Mouse (Mus musculus): Measurements from ENCODE around the gene Olfr492. TPM values are rescaled to one million over a fixed set of nuclear protein-coding genes. Genes with fewer than 3 reads are reported as not detected.

Olfr492 gene
- not detected in 2 replicates for polyA plus RNA-seq (2015; fragmentation: Nextera tagmentation; extraction: Ambion mirVana)

- H3K27me3 ChIP-seq (replicated peaks; ENCODE audit: control insufficient read depth, insufficient read depth, low read length): no peaks in the 10 kb centered on the region
- no peaks in the 10 kb centered on the region for H3K9me3 ChIP-seq (ENCODE audit: control insufficient read depth)
- no peak within 1 kb of the TSS for H3K27ac ChIP-seq (ENCODE audit: low read depth, low read length)
- no peak for TF ChIP-seq CTCF (IDR thresholded peaks at IDR 0.05; ENCODE audit: low read depth)
- no peak within 1 kb of the TSS for H3K9ac ChIP-seq (ENCODE audit: low read depth, low read length)
- WGBS: 76% methylated on average over 2 of the region's 2 CpGs
- no peaks in the 10 kb centered on the region for H3K4me1 ChIP-seq (replicated peaks; ENCODE audit: control insufficient read depth, insufficient read depth, low read length)
- no peaks in the 10 kb centered on the region for H3K36me3 ChIP-seq (ENCODE audit: control insufficient read depth, insufficient read depth)
- H3K4me3 ChIP-seq (ENCODE audit: low read depth, low read length): no peak within 1 kb of the TSS
- H3K4me2 ChIP-seq (replicated peaks; ENCODE audit: low read depth): no peak within 1 kb of the TSS
- ATAC-seq: no peak
Observed at GRCm38 (mm10) chr7:108323574-108323973, at the start of gene Olfr492. Gene Olfr492 (minus strand): TSS chr7:108323674.

DNA sequence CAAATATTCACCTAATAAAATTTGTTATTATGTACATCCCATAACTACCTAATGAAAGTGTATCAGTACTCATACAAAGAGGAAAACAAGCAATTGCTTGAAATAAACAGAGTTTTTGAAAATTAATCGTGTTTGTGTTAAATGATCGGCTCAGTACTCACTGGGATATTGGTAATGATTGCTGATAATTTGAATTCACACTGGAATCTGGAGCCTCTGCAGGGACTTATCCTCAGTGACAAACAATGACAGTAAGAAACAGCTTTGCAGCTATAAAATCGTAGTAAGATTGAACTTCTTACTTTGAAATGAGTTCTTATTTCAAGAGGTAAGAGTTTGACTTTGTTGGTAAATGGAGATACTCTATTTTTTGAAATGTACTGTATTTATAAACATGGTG, 41.6 kb upstream of the Olfr492 start, which contains the start of gene Olfr494:
Gene Olfr494 (plus strand): TSS at position 301 of the 400 bp plus-strand sequence.
- Histone ChIP-seq H3K27me3 (replicated peaks; ENCODE audit: control insufficient read depth, insufficient read depth, low read length) (no peaks in the 10 kb centered on the region), H3K4me1 (replicated peaks; ENCODE audit: control insufficient read depth, insufficient read depth, low read length) (no peaks in the 10 kb centered on the region), H3K4me2 (replicated peaks; ENCODE audit: low read depth) (no peak within 1 kb of the TSS), H3K9ac (ENCODE audit: low read depth, low read length) (no peak within 1 kb of the TSS), H3K36me3 (ENCODE audit: control insufficient read depth, insufficient read depth) (no peaks in the 10 kb centered on the region), H3K27ac (ENCODE audit: low read depth, low read length) (no peak within 1 kb of the TSS), H3K9me3 (ENCODE audit: control insufficient read depth) (no peaks in the 10 kb centered on the region), H3K4me3 (ENCODE audit: low read depth, low read length) (no peak within 1 kb of the TSS)
- ATAC-seq: no peak
- 81% methylated on average over 3 of the region's 3 CpGs for WGBS
- TF ChIP-seq CTCF (IDR thresholded peaks at IDR 0.05; ENCODE audit: low read depth): no peak

DNA sequence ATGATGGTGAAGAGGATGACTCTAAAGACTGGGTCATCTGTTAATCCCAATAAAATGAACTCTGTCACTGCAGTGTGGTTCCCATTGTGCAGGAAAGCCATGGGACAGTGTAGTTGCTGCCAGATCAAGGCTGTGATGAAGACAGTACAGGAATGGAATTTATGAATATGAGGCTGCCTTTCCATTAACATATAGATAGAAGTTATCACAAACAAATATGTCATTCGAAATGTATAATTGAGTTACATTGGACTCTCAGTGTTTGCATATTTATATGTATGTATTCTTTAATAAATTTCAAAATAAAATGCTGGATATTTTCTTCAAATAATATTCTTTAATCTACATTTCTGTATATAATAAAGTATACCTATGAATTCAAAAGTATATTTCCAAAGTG, 23.4 kb upstream of the Olfr492 start, which contains the start of gene Olfr493:
Gene Olfr493 (minus strand): TSS at position 101 of the 400 bp plus-strand sequence.
- no peak for TF ChIP-seq CTCF (IDR thresholded peaks at IDR 0.05; ENCODE audit: low read depth)
- Histone ChIP-seq H3K9ac (ENCODE audit: low read depth, low read length) (no peak within 1 kb of the TSS), H3K27me3 (replicated peaks; ENCODE audit: control insufficient read depth, insufficient read depth, low read length) (no peaks in the 10 kb centered on the region), H3K36me3 (ENCODE audit: control insufficient read depth, insufficient read depth) (no peaks in the 10 kb centered on the region), H3K9me3 (ENCODE audit: control insufficient read depth) (no peaks in the 10 kb centered on the region), H3K4me2 (replicated peaks; ENCODE audit: low read depth) (no peak within 1 kb of the TSS), H3K4me1 (replicated peaks; ENCODE audit: control insufficient read depth, insufficient read depth, low read length) (no peaks in the 10 kb centered on the region), H3K27ac (ENCODE audit: low read depth, low read length) (no peak within 1 kb of the TSS), H3K4me3 (ENCODE audit: low read depth, low read length) (no peak within 1 kb of the TSS)
- no peak for ATAC-seq
- whole genome bisulfite sequencing: 53% methylated on average over 1 of the region's 1 CpGs

DNA sequence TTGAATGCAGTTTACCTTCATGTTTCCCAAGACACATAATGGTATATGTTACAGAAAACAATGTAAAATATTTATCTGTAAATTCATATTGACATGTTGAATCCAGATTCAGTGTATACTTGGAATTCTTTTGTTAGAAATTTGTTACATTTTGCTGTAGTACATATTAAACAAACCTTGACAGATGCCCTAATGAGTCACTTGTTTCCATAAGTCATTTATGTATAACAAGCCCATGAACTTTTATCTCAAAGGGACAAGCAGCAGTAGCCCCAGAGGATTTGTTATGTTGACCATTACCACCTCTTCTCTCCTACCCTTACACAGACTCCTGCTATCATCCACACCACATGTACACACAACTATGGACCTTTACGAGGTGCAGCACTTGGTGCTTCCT, 10.3 kb downstream of the Olfr492 start, which contains the start of gene Olfr491:
Gene Olfr491 (plus strand): TSS at position 301 of the 400 bp plus-strand sequence.
- TF ChIP-seq CTCF (IDR thresholded peaks at IDR 0.05; ENCODE audit: low read depth): no peak
- Histone ChIP-seq H3K9me3 (ENCODE audit: control insufficient read depth) (no peaks in the 10 kb centered on the region), H3K27me3 (replicated peaks; ENCODE audit: control insufficient read depth, insufficient read depth, low read length) (no peaks in the 10 kb centered on the region), H3K36me3 (ENCODE audit: control insufficient read depth, insufficient read depth) (no peaks in the 10 kb centered on the region), H3K4me1 (replicated peaks; ENCODE audit: control insufficient read depth, insufficient read depth, low read length) (no peaks in the 10 kb centered on the region), H3K27ac (ENCODE audit: low read depth, low read length) (no peak within 1 kb of the TSS), H3K4me3 (ENCODE audit: low read depth, low read length) (no peak within 1 kb of the TSS), H3K9ac (ENCODE audit: low read depth, low read length) (no peak within 1 kb of the TSS), H3K4me2 (replicated peaks; ENCODE audit: low read depth) (no peak within 1 kb of the TSS)
- 65% methylated on average over 1 of the region's 1 CpGs for WGBS
- no peak for ATAC-seq

GRCm38 (mm10) chr7:108288834-108289233, 34.6 kb downstream of the Olfr492 start, which contains the start of gene Olfr490:
Gene Olfr490 (minus strand): TSS chr7:108288934.
- no peaks in the 10 kb centered on the region for H3K27me3 ChIP-seq (replicated peaks; ENCODE audit: control insufficient read depth, insufficient read depth, low read length)
- H3K27ac ChIP-seq (ENCODE audit: low read depth, low read length): no peak within 1 kb of the TSS
- no peaks in the 10 kb centered on the region for H3K9me3 ChIP-seq (ENCODE audit: control insufficient read depth)
- no peak within 1 kb of the TSS for H3K4me3 ChIP-seq (ENCODE audit: low read depth, low read length)
- ATAC-seq: no peak
- H3K36me3 ChIP-seq (ENCODE audit: control insufficient read depth, insufficient read depth): no peaks in the 10 kb centered on the region
- no peak within 1 kb of the TSS for H3K9ac ChIP-seq (ENCODE audit: low read depth, low read length)
- H3K4me1 ChIP-seq (replicated peaks; ENCODE audit: control insufficient read depth, insufficient read depth, low read length): no peaks in the 10 kb centered on the region
- no peak within 1 kb of the TSS for H3K4me2 ChIP-seq (replicated peaks; ENCODE audit: low read depth)
- TF ChIP-seq CTCF (IDR thresholded peaks at IDR 0.05; ENCODE audit: low read depth): no peak

Other genes starting within 250 kb of the Olfr492 start
- gene Olfr481, start 243.8 kb downstream of the Olfr492 start, polyA plus RNA-seq (2015; fragmentation: Nextera tagmentation; extraction: Ambion mirVana): not detected in 2 replicates
- gene Olfr482, start 226.1 kb downstream of the Olfr492 start, polyA plus RNA-seq (2015; fragmentation: Nextera tagmentation; extraction: Ambion mirVana): 0.08 and 0.10 TPM in 2 replicates
- gene Olfr483, start 222.8 kb downstream of the Olfr492 start, polyA plus RNA-seq (2015; fragmentation: Nextera tagmentation; extraction: Ambion mirVana): not detected in 2 replicates
- not detected in 2 replicates for gene Olfr484, start 196.2 kb downstream of the Olfr492 start, polyA plus RNA-seq (2015; fragmentation: Nextera tagmentation; extraction: Ambion mirVana)
- gene Olfr485, start 163.8 kb downstream of the Olfr492 start, polyA plus RNA-seq (2015; fragmentation: Nextera tagmentation; extraction: Ambion mirVana): not detected in 2 replicates
- not detected in 2 replicates for gene Olfr486, start 150.9 kb downstream of the Olfr492 start, polyA plus RNA-seq (2015; fragmentation: Nextera tagmentation; extraction: Ambion mirVana)
- gene Olfr487, start 109.0 kb downstream of the Olfr492 start, polyA plus RNA-seq (2015; fragmentation: Nextera tagmentation; extraction: Ambion mirVana): not detected in 2 replicates
- gene Olfr488, start 65.3 kb downstream of the Olfr492 start, polyA plus RNA-seq (2015; fragmentation: Nextera tagmentation; extraction: Ambion mirVana): not detected in 2 replicates
- gene Olfr490, start 34.7 kb downstream of the Olfr492 start, polyA plus RNA-seq (2015; fragmentation: Nextera tagmentation; extraction: Ambion mirVana): not detected in 2 replicates
- gene Olfr491, start 10.2 kb downstream of the Olfr492 start, polyA plus RNA-seq (2015; fragmentation: Nextera tagmentation; extraction: Ambion mirVana): not detected in 2 replicates
- not detected in 2 replicates for gene Olfr493, start 23.3 kb upstream of the Olfr492 start, polyA plus RNA-seq (2015; fragmentation: Nextera tagmentation; extraction: Ambion mirVana)
- not detected in 2 replicates for gene Olfr494, start 41.7 kb upstream of the Olfr492 start, polyA plus RNA-seq (2015; fragmentation: Nextera tagmentation; extraction: Ambion mirVana)
- not detected in 2 replicates for gene Olfr495, start 69.5 kb upstream of the Olfr492 start, polyA plus RNA-seq (2015; fragmentation: Nextera tagmentation; extraction: Ambion mirVana)
- gene Olfr497, start 96.7 kb upstream of the Olfr492 start, polyA plus RNA-seq (2015; fragmentation: Nextera tagmentation; extraction: Ambion mirVana): not detected in 2 replicates
- gene Olfr498, start 141.7 kb upstream of the Olfr492 start, polyA plus RNA-seq (2015; fragmentation: Nextera tagmentation; extraction: Ambion mirVana): not detected in 2 replicates
- not detected in 2 replicates for gene Olfr502, start 201.4 kb upstream of the Olfr492 start, polyA plus RNA-seq (2015; fragmentation: Nextera tagmentation; extraction: Ambion mirVana)
- not detected in 2 replicates for gene Olfr503, start 220.9 kb upstream of the Olfr492 start, polyA plus RNA-seq (2015; fragmentation: Nextera tagmentation; extraction: Ambion mirVana)
- gene Olfr504, start 242.1 kb upstream of the Olfr492 start, polyA plus RNA-seq (2015; fragmentation: Nextera tagmentation; extraction: Ambion mirVana): not detected in 2 replicates

Measured in intestine, postnatal 0 days (tissue).